20 mouse cellular contexts compared by ENCODE assay signal in genomic region chr10:111047895-111048294, GRCm38 (mm10). TPM values are rescaled to one million over a fixed set of nuclear protein-coding genes. Genes with fewer than 3 reads are reported as not detected.
DNase-seq lines count a peak whose midpoint lies in the region; ATAC-seq and TF ChIP-seq lines count a peak whose summit lies in the region.
"Had no signal": no experiment of that assay in that cellular context is flagged by ENCODE, and none has a peak within 500 bp of the region (broad histone marks: within the 10 kb centered on the region; RNA-seq: fewer than 3 reads in every experiment).

No protein-coding gene starts in this region.

- no peak overlapping the region for H3K4me2 ChIP-seq in kidney, embryonic 14.5 days (replicated peaks; ENCODE audit: low read depth, low read length)
- H3K4me2 ChIP-seq: heart, embryonic 12.5 days; limb, embryonic 15.5 days had no signal

- no peak overlapping the region for H3K9ac ChIP-seq in kidney, embryonic 14.5 days (ENCODE audit: low read depth, low read length)
- no peak overlapping the region for H3K9ac ChIP-seq in MEL (ENCODE audit: control insufficient read depth, low read depth, low read length, poor library complexity, severe bottlenecking)
- H3K9ac ChIP-seq: heart, embryonic 12.5 days; limb, embryonic 15.5 days; liver, postnatal 0 days had no signal

- H3K27ac ChIP-seq in kidney, embryonic 14.5 days (ENCODE audit: low read depth, low read length), result no peak overlapping the region
- no peak overlapping the region for H3K27ac ChIP-seq in MEL (ENCODE audit: control insufficient read depth, low read depth, low read length)
- H3K27ac ChIP-seq: limb, embryonic 15.5 days had no signal

- peak; percentile 93 for DNase-seq in heart, adult 11 months
- DNase-seq in heart, postnatal 36 days, result no peak
- peak; percentile 17 for DNase-seq in kidney, postnatal 14 days
- DNase-seq in MEL (ENCODE audit: low read depth, low spot score), result peak; percentile 21
- DNase-seq in cerebellum, adult 9-10 months, result no peak
- DNase-seq: cerebellum, adult 8-10 months; gastrocnemius, postnatal 10 days; layer of hippocampus, postnatal 36 days; liver, postnatal 0 days; retina, postnatal 1 day; right cerebral cortex, postnatal 4 days; thymus, postnatal 4 days had no signal

- no peaks in the 10 kb centered on the region for H3K36me3 ChIP-seq in kidney, embryonic 14.5 days (ENCODE audit: control insufficient read depth, insufficient read depth, low read length)
- no peaks in the 10 kb centered on the region for H3K36me3 ChIP-seq in MEL (ENCODE audit: control insufficient read depth in 1 of 2, insufficient read depth in 2 of 2, low read length in 2 of 2)
- H3K36me3 ChIP-seq: heart, embryonic 12.5 days; limb, embryonic 15.5 days had no signal

- TF ChIP-seq RAD21 in MEL (IDR thresholded peaks at IDR 0.05; ENCODE audit: low read depth, low read length), result no peak

- peak; percentile 18 to 27; a peak in 1 of 4 replicates for TF ChIP-seq EP300 in MEL (IDR thresholded peaks at IDR 0.05; ENCODE audit: low read depth in 1 of 2, low read length in 2 of 2)

- TF ChIP-seq POLR2A in MEL (IDR thresholded peaks at IDR 0.05; ENCODE audit: control insufficient read depth in 1 of 2, insufficient read depth in 1 of 2, low read depth in 1 of 2, low read length in 2 of 2, poor library complexity in 1 of 2), result no peak

- no peak for TF ChIP-seq CTCF in MEL (IDR thresholded peaks at IDR 0.05 in 2 of 3, conservative IDR thresholded peaks at IDR 0.05 in 1 of 3; ENCODE audit: control insufficient read depth in 1 of 3, insufficient read depth in 1 of 3, low read depth in 2 of 3, low read length in 3 of 3, poor library complexity in 1 of 3, severe bottlenecking in 1 of 3)

- H3K4me3 ChIP-seq in kidney, embryonic 14.5 days (ENCODE audit: low read length), result no peak overlapping the region
- no peak overlapping the region for H3K4me3 ChIP-seq in MEL (ENCODE audit: control insufficient read depth in 1 of 2, insufficient read depth in 1 of 2, low read depth in 2 of 2, low read length in 2 of 2)
- H3K4me3 ChIP-seq: heart, embryonic 12.5 days; limb, embryonic 15.5 days had no signal

- WGBS in kidney, embryonic 14.5 days, result 81% methylated on average over 7 of the region's 7 CpGs

- peaks cover 6% of the 10 kb centered on the region for H3K9me3 ChIP-seq in kidney, embryonic 14.5 days (ENCODE audit: control insufficient read depth, low read length)
- no peaks in the 10 kb centered on the region for H3K9me3 ChIP-seq in MEL (replicated peaks; ENCODE audit: insufficient read depth, low read length)
- H3K9me3 ChIP-seq: limb, embryonic 15.5 days had no signal

- no peaks in the 10 kb centered on the region for H3K27me3 ChIP-seq in kidney, embryonic 14.5 days (ENCODE audit: control insufficient read depth, insufficient read depth, low read length)
- H3K27me3 ChIP-seq in MEL (ENCODE audit: control insufficient read depth in 1 of 2, insufficient read depth in 2 of 2, low read length in 2 of 2), result peaks cover 2 to 3% of the 10 kb centered on the region in 2 experiments; a peak in 2 of 4 replicates
- H3K27me3 ChIP-seq: heart, embryonic 12.5 days; limb, embryonic 15.5 days had no signal

- H3K79me2 ChIP-seq in MEL (ENCODE audit: control insufficient read depth, insufficient read depth, low read length, poor library complexity), result no peaks in the 10 kb centered on the region

- no peak for ATAC-seq in kidney, embryonic 14.5 days (ENCODE audit: low FRiP score, low TSS enrichment)
- peak; percentile 64 to 83 for ATAC-seq in hematopoietic stem cell, adult 5-6 weeks (replicated peaks in 1 of 2; ENCODE audit: insufficient read depth in 1 of 2, low FRiP score in 2 of 2, low TSS enrichment in 1 of 2, low read depth in 1 of 2, poor library complexity in 2 of 2, severe bottlenecking in 2 of 2)
- no peak for ATAC-seq in inflammation-experienced regulatory T-cells, adult 6 months
- ATAC-seq: activated CD4-positive, CD25-positive, alpha-beta regulatory T cell, adult 4 months; liver, postnatal 0 days; midbrain, embryonic 16.5 days; Patski had no signal

- intact Hi-C loops in heart, postnatal 36 days (cut with DNase I), result no loop called here

- H3K4me1 ChIP-seq in kidney, embryonic 14.5 days (ENCODE audit: control insufficient read depth, insufficient read depth, low read length), result no peaks in the 10 kb centered on the region
- H3K4me1 ChIP-seq in MEL (ENCODE audit: control insufficient read depth in 1 of 2, insufficient read depth in 2 of 2, low read length in 2 of 2), result no peaks in the 10 kb centered on the region
- H3K4me1 ChIP-seq: heart, embryonic 12.5 days; limb, embryonic 15.5 days had no signal

TF ChIP-seq in MEL, 35 proteins besides CTCF, POLR2A, EP300 and RAD21:
- TF ChIP-seq POLR2AphosphoS2 (IDR thresholded peaks at IDR 0.05; ENCODE audit: low read length), result no peak
- no peak for TF ChIP-seq TAL1 (IDR thresholded peaks at IDR 0.05; ENCODE audit: low read length)
- peak; percentile 65; the same call in 1 of the 2 replicates for TF ChIP-seq RCOR1 (IDR thresholded peaks at IDR 0.05; ENCODE audit: low read depth, low read length)
- no peak for TF ChIP-seq ETS1 (IDR thresholded peaks at IDR 0.05; ENCODE audit: low read depth, low read length)
- no peak for TF ChIP-seq MYC (IDR thresholded peaks at IDR 0.05; ENCODE audit: low read depth, low read length)
- no peak for TF ChIP-seq ELF1 (IDR thresholded peaks at IDR 0.05; ENCODE audit: low read depth, low read length)
- no peak for TF ChIP-seq USF2 (IDR thresholded peaks at IDR 0.05; ENCODE audit: borderline replicate concordance in 1 of 2, insufficient read depth in 1 of 2, low read depth in 1 of 2, low read length in 2 of 2)
- no peak for TF ChIP-seq ZMIZ1 (IDR thresholded peaks at IDR 0.05; ENCODE audit: low read depth, low read length)
- TF ChIP-seq TCF12 (IDR thresholded peaks at IDR 0.05; ENCODE audit: low read depth, low read length), result no peak
- no peak for TF ChIP-seq TBP (IDR thresholded peaks at IDR 0.05; ENCODE audit: low read depth, low read length)
- no peak for TF ChIP-seq GABPA (IDR thresholded peaks at IDR 0.05; ENCODE audit: low read depth, low read length)
- TF ChIP-seq CHD2 (IDR thresholded peaks at IDR 0.05; ENCODE audit: low read length), result no peak
- 0 out of 2 replicates have a peak, but pooled peaks have one; percentile 4 for TF ChIP-seq GATA1 (IDR thresholded peaks at IDR 0.05; ENCODE audit: low read depth, low read length)

RNA-seq across cellular contexts. Expression of gene Zdhhc17, which starts 38.0 kb away (rescaled TPM):
- total RNA-seq in heart, postnatal 36 days (2021), result 10 to 100 TPM; 24.7 to 27.7 TPM
- polyA plus RNA-seq in kidney, embryonic 14.5 days (2014; fragmentation: Nextera tagmentation; extraction: Ambion mirVana), result 18.2 and 33.5 TPM in 2 replicates
- 16.6 and 16.7 TPM in 2 replicates for total RNA-seq in MEL (2012; rRNA removed)
- polyA plus RNA-seq in MEL (2012; ENCODE audit: insufficient read depth in 1 of 2, insufficient read length in 2 of 2, low read depth in 1 of 2, low replicate concordance in 2 of 2, missing spikeins in 1 of 2), result 10 to 100 TPM in 1 of 2 experiments, not detected in 1; 14.9 TPM
- 38.5 and 50.2 TPM in 2 replicates for total RNA-seq in hematopoietic stem cell, adult 5-6 weeks (2017)
- 10 to 100 TPM; 12.5 to 23.8 (median 19.7) TPM for polyA plus RNA-seq in inflammation-experienced regulatory T-cells, adult 6 months (2017; shearing (Covaris generic))

Comparison
In these comparisons a context has a peak if more than half of its experiments do, and no peak if none do; other contexts are left out.
1. DNase-seq: peak in heart, adult 11 months (single experiment), kidney, postnatal 14 days (single experiment) and MEL (single experiment); none in heart, postnatal 36 days (0 of 2) and cerebellum, adult 9-10 months (single experiment).
2. ATAC-seq: peak in hematopoietic stem cell, adult 5-6 weeks (2 of 2); none in kidney, embryonic 14.5 days (single experiment) and inflammation-experienced regulatory T-cells, adult 6 months (single experiment).